Mouse (Mus musculus) kidney, embryonic 14.5 days (tissue): ENCODE results near the gene Nsun7. TPM values are rescaled to one million over a fixed set of nuclear protein-coding genes. Genes with fewer than 3 reads are reported as not detected.

Experiments used
- ATAC-seq: fragments of 200-750 bp; cut with Nextera tagmentation; 2 replicates; pipeline ENCODE4 v1.8.0; 2017; ENCODE audit warnings: moderate number of reproducible peaks, mild to moderate bottlenecking, moderate TSS enrichment, moderate library complexity; ENCODE audit not compliant: low FRiP score, low TSS enrichment
- H3K27ac ChIP-seq: fragments of 300-500 bp; sonication (generic); 2 replicates; pipeline ENCODE4 v1.5.1; 2014; ENCODE audit warnings: low read depth, mild to moderate bottlenecking, low read length, moderate library complexity, mixed read lengths
- H3K27me3 ChIP-seq: fragments of 300-500 bp; sonication (generic); 2 replicates; pipeline ENCODE4 v1.6.1; 2014; ENCODE audit warnings: mild to moderate bottlenecking, low read length; ENCODE audit not compliant: control insufficient read depth, insufficient read depth
- H3K36me3 ChIP-seq: fragments of 300-500 bp; sonication (generic); 2 replicates; pipeline ENCODE4 v1.6.1; 2014; ENCODE audit warnings: low read length, mixed read lengths; ENCODE audit not compliant: control insufficient read depth, insufficient read depth
- H3K4me1 ChIP-seq: fragments of 300-500 bp; sonication (generic); 2 replicates; pipeline ENCODE4 v1.6.1; 2014; ENCODE audit warnings: low read length, mixed read lengths; ENCODE audit not compliant: control insufficient read depth, insufficient read depth
- H3K4me2 ChIP-seq: fragments of 300-500 bp; sonication (generic); replicated peaks from 2 replicates; pipeline ENCODE4 v1.6.1; 2014; ENCODE audit warnings: low read depth, mild to moderate bottlenecking, low read length
- H3K4me3 ChIP-seq: fragments of 300-500 bp; sonication (generic); 2 replicates; pipeline ENCODE4 v1.5.1; 2014; ENCODE audit warnings: mild to moderate bottlenecking, low read length
- H3K9ac ChIP-seq: fragments of 300-500 bp; sonication (generic); 2 replicates; pipeline ENCODE4 v1.6.1; 2014; ENCODE audit warnings: low read depth, mild to moderate bottlenecking, low read length, moderate library complexity
- H3K9me3 ChIP-seq: fragments of 300-500 bp; sonication (generic); 2 replicates; pipeline ENCODE4 v1.6.1; 2016; ENCODE audit warnings: low read length; ENCODE audit not compliant: control insufficient read depth
- WGBS: fragments of 180-500 bp; shearing (Covaris S2); extraction: QIAGEN DNeasy Blood & Tissue Kit; methylation state at CpG from one replicate; pipeline ENCODE4 v1.1.7; 2014; 5-methylcytosine and 5-hydroxymethylcytosine counted together
- polyA plus RNA-seq: library from polyadenylated mRNA; unstranded; fragments of >200 nt; fragmentation: Nextera tagmentation; extraction: Ambion mirVana; gene quantifications from 2 replicates; pipeline ENCODE4 v1.2.1, GENCODE M21; 2014

The Nsun7 gene
- polyA plus RNA-seq, 1 experiment from 2014 or later: 0.81 TPM

DNA sequence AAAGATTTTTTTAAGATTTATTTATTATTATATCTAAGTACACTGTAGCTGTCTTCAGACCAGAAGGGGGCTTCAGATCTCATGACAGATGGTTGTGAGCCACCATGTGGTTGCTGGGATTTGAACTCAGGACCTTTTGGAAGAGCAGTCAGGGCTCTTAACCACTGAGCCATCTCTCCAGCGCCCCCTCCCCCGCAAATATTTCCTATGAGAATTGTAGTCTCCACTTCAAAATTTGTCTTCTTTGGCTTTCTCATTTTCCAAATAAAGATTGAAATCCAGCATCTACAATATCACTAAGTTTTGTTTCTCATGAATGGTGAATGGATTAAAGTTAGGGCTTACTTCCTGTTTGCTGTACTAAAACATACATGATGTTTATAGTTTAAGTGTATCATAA lies 2.8 kb downstream of the Nsun7 start:
- Histone ChIP-seq H3K4me1 (no peaks in the 10 kb centered on the region), H3K4me2 (no peak overlapping the region), H3K27ac (no peak overlapping the region), H3K9ac (no peak overlapping the region), H3K36me3 (no peaks in the 10 kb centered on the region), H3K27me3 (no peaks in the 10 kb centered on the region; the same call in 1 of the 2 replicates), H3K9me3 (no peaks in the 10 kb centered on the region), H3K4me3 (no peak overlapping the region)
- no peak for ATAC-seq
- WGBS: 80% methylated on average over 2 of the region's 2 CpGs

DNA sequence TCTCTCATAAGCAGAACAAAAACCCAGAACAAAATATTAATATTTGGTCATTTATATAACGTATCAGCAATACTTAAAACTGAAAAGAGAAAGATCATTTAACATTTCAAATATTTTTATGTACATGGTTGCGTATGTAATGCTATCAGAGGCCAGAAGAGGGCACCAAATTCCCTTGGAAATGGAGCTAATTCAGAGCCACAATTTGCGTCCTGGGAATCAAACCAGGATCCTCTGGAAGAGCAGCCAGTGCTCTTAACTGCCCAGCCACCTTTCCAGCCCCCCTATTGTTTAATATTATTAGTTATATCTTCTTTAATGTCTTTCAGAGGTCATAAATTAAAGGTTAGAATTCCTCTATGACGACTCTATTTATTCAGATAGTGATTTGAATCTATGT lies 3.7 kb downstream of the Nsun7 start:
- no peak overlapping the region for H3K27ac ChIP-seq
- no peak for ATAC-seq
- no peaks in the 10 kb centered on the region for H3K4me1 ChIP-seq
- WGBS: 38% methylated on average over 4 of the region's 4 CpGs
- no peak overlapping the region for H3K4me3 ChIP-seq
- no peaks in the 10 kb centered on the region for H3K36me3 ChIP-seq
- H3K9me3 ChIP-seq: no peaks in the 10 kb centered on the region
- no peaks in the 10 kb centered on the region; the same call in 1 of the 2 replicates for H3K27me3 ChIP-seq
- H3K9ac ChIP-seq: no peak overlapping the region
- no peak overlapping the region for H3K4me2 ChIP-seq

DNA sequence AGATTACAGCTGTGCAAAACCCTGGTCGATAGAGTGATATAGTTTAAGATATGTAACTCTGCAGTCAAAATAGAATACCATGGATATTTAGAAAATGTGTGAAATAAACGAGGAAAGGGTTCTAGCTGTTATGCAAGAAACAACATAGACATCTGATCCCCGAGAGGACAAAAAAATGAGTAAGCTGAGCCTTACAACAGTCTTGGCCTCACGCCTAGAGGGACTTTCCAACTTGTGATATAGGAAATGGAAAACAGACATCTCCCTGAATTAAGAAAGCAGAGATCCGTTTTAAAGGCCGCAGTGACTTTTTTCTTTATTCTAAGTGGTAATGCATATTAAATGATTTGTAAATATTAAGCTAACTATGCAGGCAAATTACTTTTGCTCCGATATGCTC lies 9.9 kb downstream of the Nsun7 start:
- ATAC-seq: no peak
- Histone ChIP-seq H3K4me2 (no peak overlapping the region), H3K4me3 (no peak overlapping the region), H3K4me1 (no peaks in the 10 kb centered on the region), H3K9me3 (no peaks in the 10 kb centered on the region), H3K36me3 (no peaks in the 10 kb centered on the region), H3K27me3 (no peaks in the 10 kb centered on the region), H3K27ac (no peak overlapping the region), H3K9ac (no peak overlapping the region)
- 78% methylated on average over 7 of the region's 7 CpGs for WGBS

DNA sequence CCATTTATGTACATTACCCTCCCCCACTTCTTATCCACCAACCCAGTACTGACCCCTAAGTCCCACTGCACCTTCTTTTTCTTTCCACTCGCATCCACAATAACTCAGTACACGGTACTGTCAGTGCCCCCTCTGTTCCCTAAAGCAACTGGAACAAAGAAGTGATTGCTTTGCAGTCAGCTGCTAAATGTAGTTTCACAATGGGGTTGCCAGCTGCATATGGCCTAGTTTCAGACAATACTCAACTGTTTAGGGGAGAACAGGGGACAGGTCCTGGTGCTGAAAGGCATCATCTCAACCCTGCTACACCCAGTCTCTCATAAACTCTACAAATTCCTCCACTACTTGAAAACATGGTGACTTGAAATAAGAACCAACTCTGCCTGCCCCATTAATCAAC lies 11.4 kb downstream of the Nsun7 start:
- 81% methylated on average over 2 of the region's 2 CpGs for whole genome bisulfite sequencing
- Histone ChIP-seq H3K4me1 (no peaks in the 10 kb centered on the region), H3K36me3 (no peaks in the 10 kb centered on the region), H3K9me3 (no peaks in the 10 kb centered on the region), H3K27me3 (no peaks in the 10 kb centered on the region), H3K27ac (no peak overlapping the region), H3K4me2 (no peak overlapping the region), H3K4me3 (no peak overlapping the region), H3K9ac (no peak overlapping the region)
- no peak for ATAC-seq

DNA sequence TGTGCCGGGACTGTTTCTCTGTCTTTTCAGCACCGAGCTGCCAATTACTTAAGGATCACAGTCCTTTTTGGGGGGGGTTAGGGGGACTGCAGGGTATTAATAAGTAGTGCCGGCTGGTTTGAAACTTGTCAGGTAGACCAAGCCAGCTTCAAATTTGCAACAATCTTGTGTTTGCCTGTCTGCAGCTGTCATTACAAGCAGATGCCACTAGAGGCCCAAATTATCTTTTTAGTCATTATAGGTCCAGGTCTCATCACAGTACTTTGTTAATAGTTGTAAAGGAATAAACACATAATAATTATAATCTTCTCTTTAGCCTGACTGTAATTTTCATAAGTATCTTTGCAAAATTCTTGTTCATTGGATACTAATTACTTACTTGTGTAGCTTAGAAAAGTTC lies 14.7 kb downstream of the Nsun7 start:
- Histone ChIP-seq H3K9me3 (no peaks in the 10 kb centered on the region), H3K9ac (no peak overlapping the region), H3K4me2 (no peak overlapping the region), H3K36me3 (no peaks in the 10 kb centered on the region), H3K27ac (no peak overlapping the region), H3K4me1 (no peaks in the 10 kb centered on the region), H3K4me3 (no peak overlapping the region), H3K27me3 (no peaks in the 10 kb centered on the region)
- ATAC-seq: no peak
- WGBS: 65% methylated on average over 3 of the region's 3 CpGs

DNA sequence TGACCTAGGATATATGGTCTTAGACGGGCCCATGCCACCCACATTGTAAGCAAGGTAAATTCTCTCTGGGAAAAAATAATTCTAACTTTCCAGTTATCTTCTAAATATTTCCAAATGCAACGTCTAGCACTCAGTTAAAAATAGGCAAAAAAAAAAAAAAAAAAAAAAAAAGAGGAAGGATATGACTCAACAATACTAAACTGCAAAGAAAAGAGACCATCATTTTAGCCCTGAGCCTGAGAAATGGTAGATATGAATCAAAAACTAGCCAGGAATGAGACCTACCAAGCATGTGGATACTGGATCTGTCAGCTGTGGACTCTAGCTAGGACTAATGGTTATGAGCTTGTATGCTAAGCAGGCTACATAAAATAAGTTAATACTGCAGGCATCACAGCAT lies 20.0 kb downstream of the Nsun7 start:
- Histone ChIP-seq H3K36me3 (no peaks in the 10 kb centered on the region), H3K27ac (no peak overlapping the region), H3K4me3 (no peak overlapping the region), H3K4me1 (no peaks in the 10 kb centered on the region), H3K9ac (no peak overlapping the region), H3K27me3 (no peaks in the 10 kb centered on the region), H3K4me2 (no peak overlapping the region), H3K9me3 (no peaks in the 10 kb centered on the region)
- WGBS: 82% methylated on average over 2 of the region's 2 CpGs
- no peak for ATAC-seq

DNA sequence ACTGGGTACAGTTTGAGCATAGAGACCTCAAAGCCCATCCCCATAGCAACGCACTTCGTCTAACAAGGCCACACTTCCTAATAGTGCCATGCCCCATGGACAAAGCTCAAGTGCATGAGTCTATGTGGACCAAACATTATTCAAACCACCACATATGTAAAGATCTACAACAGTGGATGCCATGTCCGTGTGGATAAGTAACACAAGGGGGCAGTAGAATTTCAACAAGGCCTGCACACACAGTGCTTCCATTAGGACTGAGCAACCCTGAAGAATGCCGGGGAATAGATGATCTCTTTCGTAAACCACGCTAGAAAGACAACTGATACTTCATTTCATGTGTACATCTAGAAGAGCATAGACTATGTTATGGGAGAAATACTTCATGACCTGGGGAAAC lies 21.0 kb downstream of the Nsun7 start:
- H3K4me3 ChIP-seq: no peak overlapping the region
- H3K9me3 ChIP-seq: no peaks in the 10 kb centered on the region
- no peak for ATAC-seq
- H3K36me3 ChIP-seq: no peaks in the 10 kb centered on the region
- no peaks in the 10 kb centered on the region for H3K4me1 ChIP-seq
- 79% methylated on average over 6 of the region's 6 CpGs for WGBS
- H3K27me3 ChIP-seq: no peaks in the 10 kb centered on the region
- no peak overlapping the region for H3K9ac ChIP-seq
- H3K27ac ChIP-seq: no peak overlapping the region
- no peak overlapping the region for H3K4me2 ChIP-seq

DNA sequence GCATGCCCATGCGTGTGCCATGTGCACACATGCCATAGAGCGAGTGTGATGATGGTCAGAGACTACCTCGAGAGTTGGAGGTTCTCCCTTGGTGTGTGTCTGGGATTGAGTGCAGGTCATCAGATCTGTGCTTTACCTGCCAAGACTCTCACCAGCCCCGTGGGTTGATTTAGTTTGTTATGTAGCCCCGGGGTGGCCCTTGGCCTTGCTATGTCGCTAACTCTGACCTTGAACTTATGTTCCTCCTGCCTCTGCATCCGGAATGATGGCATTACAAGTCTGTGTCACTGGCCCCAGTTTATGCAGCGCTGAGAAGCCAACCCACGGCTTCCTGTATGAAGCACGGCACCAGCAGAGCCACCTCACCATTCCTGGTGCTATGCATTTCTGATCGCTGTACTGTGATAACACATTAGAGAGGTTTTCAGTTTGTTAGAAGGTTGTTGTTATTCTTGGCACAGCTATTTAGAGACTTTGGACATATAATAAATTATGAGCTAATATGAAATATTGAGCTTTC lies 34.5 kb downstream of the Nsun7 start:
- H3K4me2 ChIP-seq: no peak overlapping the region
- H3K27ac ChIP-seq: no peak overlapping the region
- no peak overlapping the region for H3K9ac ChIP-seq
- WGBS: 72% methylated on average over 11 of the region's 11 CpGs
- H3K4me3 ChIP-seq: no peak overlapping the region
- H3K27me3 ChIP-seq: no peaks in the 10 kb centered on the region
- no peaks in the 10 kb centered on the region for H3K9me3 ChIP-seq
- ATAC-seq: no peak
- H3K36me3 ChIP-seq: no peaks in the 10 kb centered on the region
- no peaks in the 10 kb centered on the region for H3K4me1 ChIP-seq

DNA sequence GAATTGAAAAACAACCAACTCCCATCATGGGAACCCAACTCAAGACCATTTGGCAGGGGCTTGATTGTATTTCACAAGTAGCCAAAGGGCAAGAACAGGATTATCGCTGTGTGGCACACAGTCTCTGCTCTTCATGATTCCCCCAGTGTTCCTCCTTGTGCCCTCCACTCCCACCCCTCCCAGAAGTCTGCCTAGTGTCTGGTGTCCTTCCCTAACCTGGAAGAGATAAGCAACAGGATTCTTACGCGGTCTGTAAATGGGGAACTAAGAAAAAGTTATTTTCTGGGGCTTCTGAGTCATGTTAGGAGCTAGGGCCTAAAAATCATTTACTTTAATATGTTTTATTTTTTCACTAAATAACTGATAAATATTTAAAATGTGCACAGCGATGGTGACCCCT lies 35.3 kb downstream of the Nsun7 start:
- Histone ChIP-seq H3K4me3 (no peak overlapping the region), H3K4me2 (no peak overlapping the region), H3K9ac (no peak overlapping the region), H3K4me1 (no peaks in the 10 kb centered on the region), H3K27me3 (no peaks in the 10 kb centered on the region), H3K36me3 (no peaks in the 10 kb centered on the region), H3K9me3 (no peaks in the 10 kb centered on the region), H3K27ac (no peak overlapping the region)
- no peak for ATAC-seq
- 88% methylated on average over 4 of the region's 4 CpGs for WGBS
